Mouse (Mus musculus) ES-Bruce4 (cell line): ENCODE measurements at regions not wholly inside any gene's neighbourhood (a gene's known extent, or its start where the extent isn't known, plus 50 kb on each side); places are given as distances from the start of the nearest gene placed in this dataset.

Experiments
- CTCF ChIP-seq: IDR thresholded peaks from one replicate; pipeline ENCODE4 v1.8.1; 2011; ENCODE audit warnings: low read depth, low read length
- EP300 ChIP-seq: IDR thresholded peaks from 2 replicates; pipeline ENCODE4 v1.6.1; 2011; ENCODE audit warnings: low read depth, low read length; ENCODE audit not compliant: insufficient read depth
- POLR2A ChIP-seq: IDR thresholded peaks from one replicate; pipeline ENCODE4 v1.8.1; 2011; ENCODE audit warnings: low read length; ENCODE audit not compliant: insufficient read depth

DNA sequence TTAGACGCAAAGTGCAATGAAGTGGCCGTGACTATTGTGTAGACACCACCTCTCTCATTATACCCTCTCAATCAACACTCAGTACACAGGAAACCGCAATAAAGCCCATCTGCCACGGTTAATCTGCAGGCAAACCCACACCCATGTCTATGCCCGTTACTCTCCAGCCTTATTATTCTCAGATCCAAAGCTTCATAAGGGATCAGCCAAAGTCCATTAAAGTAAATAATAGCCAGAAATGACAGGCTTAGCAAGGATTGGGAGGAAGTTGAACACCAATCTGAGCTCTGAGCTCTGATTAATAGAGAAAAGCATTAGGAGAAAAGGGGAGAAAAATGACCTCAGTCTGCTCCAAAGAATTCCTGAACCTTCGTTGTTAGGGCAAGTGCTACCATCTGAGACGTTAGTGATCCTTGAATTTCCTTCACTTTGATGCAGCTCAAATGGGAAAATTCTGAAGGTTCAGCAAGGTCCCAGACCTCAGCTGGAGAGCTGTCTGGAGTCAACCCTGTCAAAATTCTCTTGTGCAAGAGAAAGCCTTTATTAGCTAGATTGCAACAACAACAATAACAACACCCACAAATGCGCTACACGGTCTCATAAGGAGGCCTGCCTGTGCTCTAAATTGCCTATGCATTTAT is 422.5 kb upstream of the Tbc1d2b start:
- TF ChIP-seq POLR2A: no peak
- no peak for TF ChIP-seq CTCF
- no peak for TF ChIP-seq EP300
